Mouse (Mus musculus) olfactory bulb, adult 2 months (tissue): ENCODE measurements around the gene Cd247.

Experiments
- CTCF ChIP-seq: fragments of 200-500 bp; IDR thresholded peaks from 2 replicates; pipeline ENCODE4 v1.5.1; 2012; ENCODE audit warnings: low read depth, mild to moderate bottlenecking, low read length, moderate library complexity; ENCODE audit not compliant: insufficient read depth
- POLR2A ChIP-seq: fragments of 200-500 bp; IDR thresholded peaks from 2 replicates; pipeline ENCODE4 v1.6.1; 2012; ENCODE audit warnings: mild to moderate bottlenecking, low read depth, low read length, moderate library complexity; ENCODE audit not compliant: insufficient read depth

DNA sequence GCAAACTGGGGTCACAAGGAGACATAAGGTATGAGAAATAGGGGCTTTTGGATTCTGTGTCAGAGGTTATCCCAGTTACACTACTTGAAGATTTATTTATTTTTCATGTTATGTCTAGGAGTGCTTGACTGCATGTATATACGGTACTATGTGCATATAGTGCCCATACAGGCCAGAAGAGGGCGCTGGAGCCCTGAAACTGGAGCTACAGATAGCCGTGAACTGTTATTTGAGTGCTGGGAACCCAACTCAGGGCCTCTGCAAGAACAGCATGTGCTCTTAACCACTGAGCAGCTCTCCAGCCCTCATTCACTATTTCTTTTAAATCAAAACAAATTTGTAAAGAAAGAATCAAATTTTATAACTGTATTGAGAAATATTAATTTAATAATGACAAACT is 132.5 kb downstream of the Cd247 start:
- no peak for TF ChIP-seq POLR2A
- no peak for TF ChIP-seq CTCF
